Mouse (Mus musculus) heart, adult 2 months (tissue): ENCODE results near the gene Cd300ld4. TPM values are rescaled to one million over a fixed set of nuclear protein-coding genes. Genes with fewer than 3 reads are reported as not detected.
"Not testable (repeated sequence)": the region's sequence is repeated elsewhere in the genome, so short reads cannot be mapped to it uniquely, and the experiment has no call there.

Source experiments
- DNase-seq, 2 experiments: peaks; one replicate each; pipeline ENCODE4 v3.0.0; 2021
- H3K27ac ChIP-seq: fragments of 200-600 bp; 2 replicates; pipeline ENCODE4 v1.8.1; 2022
- H3K27me3 ChIP-seq: fragments of 200-500 bp; 2 replicates; pipeline ENCODE4 v1.6.1; 2012; ENCODE audit warnings: mild to moderate bottlenecking, low read length, inconsistent platforms, mixed read lengths; ENCODE audit not compliant: control insufficient read depth, insufficient read depth
- H3K36me3 ChIP-seq: fragments of 200-500 bp; 2 replicates; pipeline ENCODE4 v1.6.1; 2012; ENCODE audit warnings: low read length, inconsistent platforms; ENCODE audit not compliant: control insufficient read depth, insufficient read depth
- H3K4me1 ChIP-seq: fragments of 200-500 bp; 2 replicates; pipeline ENCODE4 v1.6.1; 2011; ENCODE audit warnings: low read length; ENCODE audit not compliant: control insufficient read depth, insufficient read depth
- H3K4me3 ChIP-seq: fragments of 200-600 bp; 2 replicates; pipeline ENCODE4 v1.8.1; 2022
- H3K79me2 ChIP-seq: fragments of 200-500 bp; replicated peaks from 2 replicates; pipeline ENCODE4 v1.6.1; 2012; ENCODE audit warnings: mild to moderate bottlenecking, inconsistent platforms, low read length, moderate library complexity, mixed read lengths; ENCODE audit not compliant: control insufficient read depth, insufficient read depth
- H3K9ac ChIP-seq: fragments of 200-500 bp; 2 replicates; pipeline ENCODE4 v1.6.1; 2012; ENCODE audit warnings: low read depth, mild to moderate bottlenecking, control low read depth, inconsistent platforms, low read length, mixed read lengths
- CTCF ChIP-seq: fragments of 200-600 bp; IDR thresholded peaks from 2 replicates; pipeline ENCODE4 v1.8.1; 2022; ENCODE audit warnings: antibody characterized with exemption, mild to moderate bottlenecking, moderate library complexity
- EP300 ChIP-seq: fragments of 200-500 bp; IDR thresholded peaks from 2 replicates; pipeline ENCODE4 v1.6.1; 2011; ENCODE audit warnings: low read depth, low read length, control low read depth; ENCODE audit not compliant: insufficient read depth
- POLR2A ChIP-seq: fragments of 200-500 bp; IDR thresholded peaks from 2 replicates; pipeline ENCODE4 v1.6.1; 2011; ENCODE audit warnings: mild to moderate bottlenecking, low read depth, low read length, control low read depth; ENCODE audit not compliant: insufficient read depth
- WGBS: fragments of 180-500 bp; shearing (Covaris S2); methylation state at CpG from one replicate; pipeline ENCODE4 v1.1.7; 2018; 5-methylcytosine and 5-hydroxymethylcytosine counted together
- intact Hi-C: fragments of 180-260 bp; cut with DNase I; formaldehyde crosslinking; loops from one replicate; pipeline ENCODE4 v1.15.1; 2025
- long read RNA-seq: library from polyadenylated mRNA; stranded (forward); transcript quantifications from one replicate; pipeline ENCODE4 v2.0.0, GENCODE M21; 2021
- polyA plus RNA-seq: library from polyadenylated mRNA; depleted of rRNA; stranded (reverse); fragments of >200 nt; gene quantifications from 2 replicates; pipeline ENCODE4 v1.2.3, GENCODE M21; 2012; rRNA removed
- total RNA-seq, 2 experiments: library from RNA; stranded (reverse); gene quantifications; 2 replicates each; pipeline ENCODE4 v1.2.3; 2021

The Cd300ld4 gene
- 1 to 10 TPM in 1 of 2 experiments, under 1 TPM in 1; 0.52 to 1.1 TPM for total RNA-seq
- polyA plus RNA-seq, result 0.47 and 3.9 TPM in 2 replicates
- long read RNA-seq, result 0 reads

DNA sequence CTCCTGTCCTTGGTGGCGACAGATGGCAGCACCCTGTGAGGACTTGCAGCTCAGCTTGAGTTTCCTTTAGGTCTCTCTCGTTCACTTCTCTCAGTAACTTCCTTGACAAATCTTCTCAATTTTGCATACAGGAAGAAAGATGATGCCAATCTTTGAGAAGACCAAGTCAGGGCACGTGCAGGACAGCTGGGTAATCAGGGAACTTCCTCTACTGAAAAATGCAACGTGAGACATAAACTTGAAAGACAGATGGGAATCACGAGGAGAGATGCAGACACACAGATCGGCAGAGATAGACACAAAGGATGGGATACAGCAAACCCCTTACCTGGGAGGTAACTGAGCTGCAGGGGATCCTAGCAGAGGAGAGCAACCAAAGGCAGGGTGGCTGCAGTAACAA, at the start of gene Cd300ld4:
TSS of gene Cd300ld4 (minus strand) at position 101 of the 400 bp plus-strand sequence.
- H3K4me1 ChIP-seq, H3K4me3 ChIP-seq, H3K27ac ChIP-seq, DNase-seq, H3K79me2 ChIP-seq, intact Hi-C loops, H3K27me3 ChIP-seq, H3K36me3 ChIP-seq, H3K9ac ChIP-seq: not testable (repeated sequence)
- no CpG with 5 or more reads among the region's 6 CpGs for WGBS

DNA sequence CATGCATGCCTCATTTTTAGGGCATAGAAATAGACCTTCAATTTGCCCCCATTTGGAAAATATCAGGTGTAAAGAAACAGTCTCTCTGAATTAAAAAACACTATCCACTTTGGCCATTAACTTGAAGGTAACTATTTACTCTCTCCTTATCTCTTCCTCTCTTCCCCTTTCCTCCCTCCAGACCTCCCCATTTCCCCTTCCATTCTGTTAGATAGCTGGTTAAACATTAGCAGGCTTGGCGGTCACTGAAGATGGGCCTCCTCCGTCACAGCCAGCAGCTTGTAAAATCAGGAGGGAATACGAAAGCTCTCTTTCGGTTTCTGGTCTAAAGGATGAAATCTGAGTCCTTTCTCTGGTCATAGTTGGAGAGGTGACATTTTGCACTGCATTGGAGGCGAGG, 49.0 kb upstream of the Cd300ld4 start:
- H3K27me3 ChIP-seq, result no peaks in the 10 kb centered on the region
- no peak for TF ChIP-seq CTCF
- no peak for TF ChIP-seq EP300
- TF ChIP-seq POLR2A, result no peak
- no peak overlapping the region for H3K4me3 ChIP-seq
- intact Hi-C loops, result no loop called here
- H3K79me2 ChIP-seq, result no peaks in the 10 kb centered on the region
- no peak overlapping the region for H3K9ac ChIP-seq
- 42% methylated on average over 5 of the region's 5 CpGs for WGBS
- H3K4me1 ChIP-seq, result peaks cover 1% of the 10 kb centered on the region
- DNase-seq, result no peak
- no peaks in the 10 kb centered on the region for H3K36me3 ChIP-seq
- no peak overlapping the region for H3K27ac ChIP-seq

DNA sequence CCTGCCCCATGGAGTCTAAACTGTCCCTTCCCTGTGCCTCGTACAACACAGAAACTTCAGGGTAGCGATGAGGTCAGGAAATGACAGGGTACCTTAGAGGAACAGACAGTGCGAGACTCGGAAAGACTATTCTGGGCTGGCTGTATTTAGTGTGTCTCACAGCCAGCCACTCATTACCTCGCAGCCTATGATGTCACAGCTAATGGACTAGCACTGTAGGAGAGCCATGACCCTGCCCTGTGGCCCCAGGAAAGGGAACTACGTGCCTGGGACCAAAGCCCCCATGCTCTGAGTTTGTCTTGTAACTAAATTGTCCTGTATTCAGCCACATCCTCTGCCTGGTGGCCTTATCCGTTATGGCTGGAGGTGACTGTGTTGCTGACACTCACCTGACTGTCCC, 48.6 kb upstream of the Cd300ld4 start:
- no peak overlapping the region for H3K27ac ChIP-seq
- intact Hi-C loops, result no loop called here
- H3K36me3 ChIP-seq, result no peaks in the 10 kb centered on the region
- TF ChIP-seq CTCF (no peak), POLR2A (no peak), EP300 (no peak)
- no peak overlapping the region for H3K4me3 ChIP-seq
- H3K9ac ChIP-seq, result no peak overlapping the region
- no peaks in the 10 kb centered on the region for H3K27me3 ChIP-seq
- no peak for DNase-seq
- WGBS, result 50% methylated on average over 7 of the region's 7 CpGs
- H3K4me1 ChIP-seq, result peaks cover 1% of the 10 kb centered on the region
- no peaks in the 10 kb centered on the region for H3K79me2 ChIP-seq

DNA sequence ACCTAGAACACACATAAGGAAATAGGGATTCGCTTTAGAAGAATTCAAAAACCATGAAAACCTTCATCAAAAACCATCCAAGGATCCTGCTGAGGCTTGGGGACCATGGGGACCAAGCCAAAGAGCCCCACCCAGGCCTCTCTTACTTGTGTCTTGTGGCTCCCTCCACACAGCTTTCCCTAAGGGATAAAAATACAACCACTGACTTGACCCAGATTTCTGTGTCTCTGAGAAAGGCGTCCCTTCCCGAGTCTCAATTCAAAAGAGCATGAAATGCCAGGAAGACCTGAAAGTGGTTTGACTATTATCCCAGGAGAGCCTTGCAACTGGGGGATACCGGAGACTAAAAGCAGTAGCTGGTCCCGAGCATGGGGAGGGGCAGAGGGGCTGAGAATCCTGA, 46.2 kb upstream of the Cd300ld4 start:
- Histone ChIP-seq H3K36me3 (no peaks in the 10 kb centered on the region), H3K9ac (no peak overlapping the region), H3K27me3 (no peaks in the 10 kb centered on the region), H3K79me2 (no peaks in the 10 kb centered on the region), H3K4me1 (peaks cover 1% of the 10 kb centered on the region), H3K27ac (no peak overlapping the region), H3K4me3 (no peak overlapping the region)
- WGBS, result 65% methylated on average over 5 of the region's 5 CpGs
- intact Hi-C loops, result no loop called here
- no peak for DNase-seq
- TF ChIP-seq CTCF (no peak), EP300 (no peak), POLR2A (no peak)

DNA sequence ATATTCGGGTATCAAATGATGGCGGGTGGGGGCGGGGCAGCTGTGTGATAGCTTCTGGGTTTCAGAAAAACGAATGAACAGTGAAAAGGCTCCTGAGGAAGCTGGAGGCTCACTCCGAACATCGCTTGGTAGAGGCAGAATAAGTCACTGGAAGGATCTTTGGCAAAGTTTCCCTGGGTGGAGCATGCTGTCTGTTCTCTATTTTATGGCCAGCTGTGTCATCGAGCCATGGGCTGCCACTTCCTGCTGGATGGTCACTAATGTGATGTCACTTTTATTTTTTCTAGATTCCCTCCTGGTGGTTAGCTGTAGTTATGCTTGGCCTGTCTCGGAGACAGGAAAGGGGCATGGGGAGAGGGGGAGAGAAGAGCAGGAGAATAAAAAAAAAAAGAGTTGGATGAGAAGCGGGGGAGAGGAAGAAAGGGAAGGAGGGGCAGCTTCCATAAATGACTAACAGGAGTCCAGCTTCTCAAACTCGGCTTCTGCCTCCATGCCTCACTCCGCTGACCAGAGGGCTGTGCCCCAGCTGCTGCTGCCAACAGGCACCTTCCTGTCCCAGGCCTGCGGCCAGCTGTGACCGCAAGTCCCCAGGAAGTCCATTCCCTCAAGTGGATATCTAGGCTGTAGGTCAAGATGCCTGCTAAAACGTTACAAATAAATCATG, 45.0 kb upstream of the Cd300ld4 start:
- intact Hi-C loops, result no loop called here
- 15% methylated on average over 14 of the region's 14 CpGs for WGBS

DNA sequence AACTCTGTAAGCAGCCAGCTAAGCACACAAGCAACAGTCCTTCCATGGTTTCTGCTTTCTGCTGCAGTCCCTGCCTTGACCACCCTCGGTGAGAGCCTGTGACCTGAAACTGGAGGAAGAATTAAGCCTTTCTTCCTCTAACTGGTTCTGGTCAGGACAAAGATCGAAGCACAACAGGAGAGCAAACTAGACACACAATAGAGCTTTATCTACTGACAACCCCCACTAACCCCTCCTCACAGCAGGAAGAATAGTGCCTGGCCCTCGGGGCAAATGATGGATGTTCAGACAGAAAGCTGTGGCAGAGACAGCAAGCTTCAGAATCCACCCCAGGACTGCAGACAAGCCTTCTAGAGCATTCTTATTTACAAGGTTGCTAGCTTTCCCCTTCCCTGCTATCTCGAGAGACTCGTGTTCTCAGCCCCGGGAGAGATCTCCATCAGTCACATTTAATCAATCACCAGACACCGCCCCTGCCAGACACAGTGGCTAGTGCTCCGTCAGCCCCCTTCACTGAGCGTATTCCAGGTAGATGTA, 44.3 kb upstream of the Cd300ld4 start:
- Histone ChIP-seq H3K36me3 (no peaks in the 10 kb centered on the region), H3K27ac (no peak overlapping the region; the same call in 1 of the 2 replicates), H3K9ac (no peak overlapping the region), H3K4me1 (peaks cover 1% of the 10 kb centered on the region), H3K4me3 (no peak overlapping the region), H3K79me2 (no peaks in the 10 kb centered on the region), H3K27me3 (no peaks in the 10 kb centered on the region)
- DNase-seq, result no peak
- TF ChIP-seq EP300 (no peak), CTCF (no peak), POLR2A (no peak)
- intact Hi-C loops, result no loop called here
- 13% methylated on average over 9 of the region's 9 CpGs for WGBS

More for the DNA sequence above, 45.0 kb upstream of the Cd300ld4 start:
- Histone ChIP-seq H3K27me3 (no peaks in the 10 kb centered on the region), H3K9ac (no peak overlapping the region), H3K4me1 (peaks cover 1% of the 10 kb centered on the region), H3K4me3 (no peak overlapping the region), H3K79me2 (no peaks in the 10 kb centered on the region), H3K36me3 (no peaks in the 10 kb centered on the region), H3K27ac (peak overlapping the region; percentile 12; the same call in 1 of the 2 replicates)
- peak; percentile 59 to 76 for DNase-seq
- no peak for TF ChIP-seq POLR2A
- TF ChIP-seq CTCF, result 0 out of 2 replicates have a peak, but pooled peaks have one; percentile 8
- 0 out of 2 replicates have a peak, but pooled peaks have one; percentile 9 for TF ChIP-seq EP300
